Mouse (Mus musculus) mouse trophoblast stem cell (cell line): ENCODE measurements at regions not wholly inside any gene's neighbourhood (a gene's known extent, or its start where the extent isn't known, plus 50 kb on each side); places are given as distances from the start of the nearest gene placed in this dataset.

Source experiments
- in situ Hi-C, 2 experiments: fragments of 300-500 bp; cut with MseI, MboI; formaldehyde crosslinking; loops; 2 replicates in 1 of 2; 3 replicates in 1 of 2; pipeline ENCODE4 v1.15.1; 2025

- in situ Hi-C loops, result no loop called here
Observed at GRCm38 (mm10) chr6:5663433-5664175, 61.8 kb upstream of the Dync1i1 start.

DNA sequence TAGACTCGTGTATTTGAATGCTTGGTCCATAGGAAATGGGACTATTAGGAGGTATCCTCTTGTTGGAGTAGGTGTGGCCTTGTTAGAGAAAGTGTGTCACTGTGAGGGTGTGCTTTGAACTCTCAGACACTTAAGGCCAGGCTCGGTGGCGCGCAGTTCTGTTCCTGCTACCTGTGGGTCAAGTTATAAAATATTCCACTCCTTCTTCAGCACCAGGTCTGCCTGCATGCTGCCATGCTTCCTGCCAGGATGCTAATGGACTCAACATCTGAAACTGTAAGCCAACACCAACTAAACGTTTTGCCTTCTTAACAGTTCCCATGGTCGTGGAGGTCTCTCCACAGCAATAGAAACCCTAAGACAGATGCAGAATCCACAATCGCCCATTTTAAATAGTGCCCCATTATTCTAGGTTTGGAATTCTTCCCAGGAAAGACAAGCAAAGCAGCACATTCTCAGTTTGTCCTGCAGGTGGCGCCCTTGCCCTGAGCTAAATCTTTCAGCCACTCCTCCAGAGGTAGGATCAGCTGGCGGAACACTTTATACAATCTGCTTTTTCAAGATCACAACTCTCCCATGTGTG, 80.2 kb upstream of the Dync1i1 start:
- in situ Hi-C loops, result no loop called here

DNA sequence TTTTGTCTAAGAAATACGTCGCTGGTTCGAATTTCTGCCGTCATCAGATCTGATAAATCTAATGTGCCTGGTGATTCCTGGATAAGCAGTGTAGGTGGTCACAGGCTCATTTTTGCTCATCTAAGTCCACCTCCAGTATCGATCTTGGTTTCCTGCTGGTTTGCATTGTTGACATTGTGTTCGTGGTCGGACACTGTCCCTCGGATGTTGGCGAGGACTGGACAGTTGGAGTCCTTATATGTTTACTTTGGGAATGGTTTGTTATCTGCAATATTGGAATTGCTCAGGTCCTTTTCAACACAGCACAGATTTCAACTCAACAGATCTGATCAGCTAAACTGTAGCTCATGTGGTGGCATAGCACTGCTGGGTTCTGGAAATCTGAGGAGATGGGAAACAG, 91.2 kb upstream of the Dync1i1 start:
- in situ Hi-C loops, result no loop called here

GRCm38 (mm10) chr6:5633036-5633708, 92.3 kb upstream of the Dync1i1 start:
- in situ Hi-C loops, result no loop called here

- in situ Hi-C loops, result no loop called here
Observed at GRCm38 (mm10) chr6:5624085-5624484, 101.4 kb upstream of the Dync1i1 start.

DNA sequence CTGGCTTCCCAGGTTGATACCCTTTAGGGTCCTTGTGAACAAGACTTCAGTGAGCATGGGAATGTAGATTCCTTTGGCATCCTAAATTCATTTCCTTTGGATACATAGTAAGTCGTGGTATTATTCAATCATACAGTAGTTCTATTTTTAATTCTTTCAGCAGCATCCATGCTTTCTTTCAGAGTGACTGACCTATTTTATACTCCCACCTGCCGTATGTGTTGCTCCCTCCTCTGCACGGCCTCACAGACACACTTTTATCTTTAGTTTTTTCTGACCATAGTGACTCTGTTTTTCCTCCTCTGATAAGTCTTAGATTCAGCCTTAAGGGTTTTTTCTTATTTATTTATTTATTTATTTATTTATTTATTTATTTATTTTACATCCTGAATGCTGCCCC, 103.9 kb upstream of the Dync1i1 start:
- in situ Hi-C loops, result no loop called here

DNA sequence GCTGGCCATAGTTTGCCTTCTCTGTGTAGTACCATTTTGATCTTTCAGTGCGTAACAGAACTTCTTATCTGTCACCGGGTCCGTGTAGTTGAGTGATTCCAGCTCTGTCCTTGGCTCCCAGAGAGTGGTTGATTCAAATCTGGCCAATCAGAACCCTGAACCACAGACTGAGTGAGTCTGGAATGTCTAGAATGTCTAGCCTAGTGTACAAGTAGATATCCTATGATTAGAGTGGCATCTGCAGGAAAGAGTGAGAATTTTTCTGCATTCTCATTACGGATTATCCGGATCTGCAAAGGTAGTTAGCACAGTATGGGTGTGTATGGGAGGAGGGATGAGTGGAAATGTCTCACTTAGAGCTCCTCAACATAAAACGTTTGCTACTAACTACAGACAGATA, 97.9 kb upstream of the Pdk4 start:
- in situ Hi-C loops, result loop anchor here in 1 of 2 experiments (5.0 to 25.0 kb wide), 2 partner anchors 182 to 432 kb away; no protein-coding TSS in a partner anchor

DNA sequence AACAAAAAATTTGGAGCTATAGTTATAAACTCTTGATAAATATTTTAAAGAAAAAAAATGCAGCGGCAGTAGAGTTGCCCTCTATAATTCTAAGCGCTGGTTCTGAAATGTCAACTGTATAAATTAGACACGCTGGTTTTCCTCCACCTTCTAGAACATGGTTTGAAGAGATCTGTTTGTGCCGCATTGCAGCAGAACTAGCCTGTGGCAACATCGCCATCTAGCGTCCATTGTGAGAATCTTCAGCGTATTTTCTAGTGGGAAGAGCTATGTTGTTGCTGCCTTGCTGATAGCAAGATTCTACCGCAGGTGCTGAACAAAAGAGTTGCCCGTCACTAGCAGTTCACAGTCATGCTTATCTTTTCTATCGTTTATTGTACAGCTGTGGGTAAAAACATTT, 93.5 kb upstream of the Pdk4 start:
- in situ Hi-C loops, result loop anchor here (5.0 to 25.0 kb wide), 2 partner anchors 177 to 427 kb away; no protein-coding TSS in a partner anchor

- in situ Hi-C loops, result loop anchor here in 1 of 2 experiments (25.0 kb wide), 1 partner anchor 421 kb away; no protein-coding TSS in a partner anchor
Observed at GRCm38 (mm10) chr6:5582923-5583525, 86.9 kb upstream of the Pdk4 start.

- in situ Hi-C loops, result loop anchor here in 1 of 2 experiments (25.0 kb wide), 1 partner anchor 415 kb away; no protein-coding TSS in a partner anchor
Observed at GRCm38 (mm10) chr6:5576891-5577290, 80.8 kb upstream of the Pdk4 start.

GRCm38 (mm10) chr6:5566582-5566981, 70.5 kb upstream of the Pdk4 start:
- in situ Hi-C loops, result no loop called here

- in situ Hi-C loops, result no loop called here
Observed at GRCm38 (mm10) chr6:5565049-5565448, 68.9 kb upstream of the Pdk4 start.

- in situ Hi-C loops, result no loop called here
Observed at GRCm38 (mm10) chr6:5553703-5554394, 57.7 kb upstream of the Pdk4 start.

GRCm38 (mm10) chr6:5550067-5550466, 54.0 kb upstream of the Pdk4 start:
- in situ Hi-C loops, result no loop called here
